Comparison of ENCODE assay signal across 9 mouse cellular contexts in the genomic region with DNA sequence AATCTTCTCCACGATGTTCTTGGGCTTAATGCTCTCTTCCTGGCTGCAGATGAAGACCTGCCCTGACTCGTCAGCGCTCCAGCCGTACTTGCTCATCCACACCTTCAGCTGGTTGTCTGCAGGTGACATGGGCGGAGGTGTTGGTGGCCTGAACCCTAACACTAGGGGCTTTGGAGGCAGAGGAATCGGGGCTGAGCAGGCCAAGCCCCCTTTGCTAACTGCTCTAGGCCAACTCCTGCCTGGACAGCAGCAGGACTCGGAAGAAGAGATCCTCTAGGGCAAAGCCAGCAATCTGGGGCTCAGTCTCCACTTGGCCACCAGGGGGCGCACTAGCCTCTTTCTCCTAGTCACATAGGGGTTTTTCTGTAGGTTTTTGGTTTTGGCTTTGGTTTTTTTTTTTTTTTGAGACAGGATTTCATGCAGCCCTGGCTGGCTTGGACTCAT. TPM values are rescaled to one million over a fixed set of nuclear protein-coding genes. Genes with fewer than 3 reads are reported as not detected.
DNase-seq lines count a peak whose midpoint lies in the region; TF ChIP-seq lines count a peak whose summit lies in the region.
"Had no signal": no experiment of that assay in that cellular context is flagged by ENCODE, and none has a peak within 500 bp of the region (broad histone marks: within the 10 kb centered on the region; RNA-seq: fewer than 3 reads in every experiment).

No protein-coding gene starts in this region.

- 60% methylated on average over 8 of the region's 8 CpGs for WGBS in lung, adult 2 months

- no peak for TF ChIP-seq POLR2A in lung, adult 2 months (IDR thresholded peaks at IDR 0.05; ENCODE audit: borderline replicate concordance, extremely low read depth, low read depth, low read length)

- peak; percentile 80 for DNase-seq in 416B (ENCODE audit: low read depth)
- peak; percentile 76 for DNase-seq in MN1 (ENCODE audit: low spot score)
- DNase-seq in cerebellum, postnatal 25 days = peak; percentile 79 to 89
- DNase-seq in gastrocnemius, postnatal 36 days = peak; percentile 66 to 72
- peak; percentile 79 for DNase-seq in layer of hippocampus, adult 11-12 months (ENCODE audit: low spot score)
- DNase-seq in lung, adult 2 months = peak; percentile 78
- DNase-seq in retina, embryonic 14.5 days (ENCODE audit: low spot score) = peak; percentile 90
- peak; percentile 76 to 79 for DNase-seq in thymus, postnatal 36 days

- intact Hi-C loops in gastrocnemius, postnatal 36 days (cut with DNase I) = loop anchor here (5.0 kb wide), 1 partner anchor 175 kb away; no protein-coding TSS in a partner anchor

- peaks cover 16% of the 10 kb centered on the region for H3K4me1 ChIP-seq in lung, adult 2 months (ENCODE audit: control insufficient read depth, insufficient read depth, low read length)
- H3K4me1 ChIP-seq: hindbrain, embryonic 15.5 days had no signal

- peak; percentile 77 for TF ChIP-seq CTCF in lung, adult 2 months (IDR thresholded peaks at IDR 0.05; ENCODE audit: insufficient read depth, low read length)

- no peak overlapping the region for H3K4me3 ChIP-seq in lung, adult 2 months (replicated peaks; ENCODE audit: extremely low read depth, low read depth, low read length)
- H3K4me3 ChIP-seq: hindbrain, embryonic 15.5 days had no signal

RNA-seq across cellular contexts. Expression of gene Eif3k, which starts 9.1 kb away (rescaled TPM):
- 100 to 1,000 TPM; 119 to 125 TPM for total RNA-seq in gastrocnemius, postnatal 36 days (2021)
- polyA plus RNA-seq in lung, adult 2 months (2012; rRNA removed) = 175 and 234 TPM in 2 replicates

RNA-seq across cellular contexts. Expression of gene Map4k1, which starts 9.3 kb away (rescaled TPM):
- under 1 TPM; 0.27 to 0.46 TPM for total RNA-seq in gastrocnemius, postnatal 36 days (2021)
- 16.7 and 17.0 TPM in 2 replicates for polyA plus RNA-seq in lung, adult 2 months (2012; rRNA removed)

RNA-seq across cellular contexts. Expression of gene Actn4, which starts 10.4 kb away (rescaled TPM):
- 10 to 100 TPM; 31.6 to 35.1 TPM for total RNA-seq in gastrocnemius, postnatal 36 days (2021)
- 314 and 324 TPM in 2 replicates for polyA plus RNA-seq in lung, adult 2 months (2012; rRNA removed)
